Mouse (Mus musculus) CH12.LX (cell line): ENCODE data around the gene Zfp771.

ENCODE experiments used
- CTCF ChIP-seq, 2 experiments: IDR thresholded peaks in 1 of 2; conservative IDR thresholded peaks in 1 of 2; 2 replicates each; pipeline ENCODE4 v1.5.1; 2011 to 2012; ENCODE audit warnings: low read depth in 2 of 2, low read length in 2 of 2, improper control_type of control experiment in 1 of 2, inconsistent platforms in 1 of 2, mild to moderate bottlenecking in 1 of 2, moderate library complexity in 1 of 2
- POLR2A ChIP-seq: IDR thresholded peaks from 2 replicates; pipeline ENCODE4 v1.6.1; 2011; ENCODE audit warnings: low read depth, mild to moderate bottlenecking, improper control_type of control experiment, low read length
- ZNF384 ChIP-seq: IDR thresholded peaks from 2 replicates; pipeline ENCODE4 v1.6.1; 2012; ENCODE audit warnings: low read depth, low read length, improper control_type of control experiment, inconsistent platforms

GRCm38 (mm10) chr7:127196484-127196883 is 47.6 kb upstream of the Zfp771 start:
- TF ChIP-seq CTCF (conservative IDR thresholded peaks at IDR 0.05 in 1 of 2, IDR thresholded peaks at IDR 0.05 in 1 of 2; ENCODE audit: low read depth in 2 of 2, low read length in 2 of 2) (no peak), POLR2A (no peak), ZNF384 (no peak)
